Mouse (Mus musculus): ENCODE results near the gene Vmn1r93. TPM values are rescaled to one million over a fixed set of nuclear protein-coding genes. Genes with fewer than 3 reads are reported as not detected.

Gene Vmn1r93
- polyA plus RNA-seq (2012; rRNA removed), result not detected in 2 replicates

DNA sequence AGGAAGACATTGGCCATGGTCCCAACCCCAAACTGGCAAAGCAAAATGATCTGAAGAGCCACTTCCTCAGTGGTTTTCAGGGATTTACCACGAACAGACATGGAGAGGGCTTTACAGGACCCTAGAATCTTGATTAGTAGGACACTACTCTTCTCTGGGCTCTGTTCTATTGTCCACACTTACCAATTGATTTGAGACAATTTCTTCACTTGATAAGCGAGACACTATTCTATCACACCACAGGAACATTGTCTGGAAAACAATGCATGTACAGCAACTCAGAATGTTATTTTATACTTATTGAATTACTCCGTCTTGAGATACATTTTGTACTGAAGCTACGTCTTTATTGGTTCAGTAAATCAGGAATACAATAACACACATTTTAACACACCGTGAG lies at the start of gene Vmn1r93:
Gene Vmn1r93, minus strand, starts transcription at position 101 of the 400 bp plus-strand sequence.

GRCm38 (mm10) chr7:20168277-20168676 lies 29.4 kb upstream of the Vmn1r93 start, which contains the start of gene Vmn1r94:
Gene Vmn1r94, minus strand, starts transcription at chr7:20168377.

GRCm38 (mm10) chr7:20122479-20122878 lies 16.4 kb downstream of the Vmn1r93 start, which contains the start of gene Gm16442:
Gene Gm16442, minus strand, starts transcription at chr7:20122579.

DNA sequence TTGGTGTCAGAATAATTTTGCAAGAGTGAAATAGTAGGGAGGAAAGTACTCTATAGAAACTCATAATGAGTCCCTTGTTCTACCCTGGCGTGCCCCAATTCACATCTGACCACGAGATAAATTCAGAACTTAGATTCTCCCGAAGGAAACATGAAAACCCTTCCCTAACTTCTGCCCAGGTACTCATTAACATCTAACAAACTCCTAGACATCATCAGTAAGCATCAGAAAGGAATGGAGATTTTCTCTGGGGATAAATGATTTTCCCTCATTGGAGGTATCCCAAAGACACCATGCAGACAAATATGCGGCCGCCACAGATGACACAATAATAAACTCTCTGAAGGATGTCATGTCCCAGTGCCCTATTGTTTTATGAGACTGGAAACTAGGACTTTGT lies 39.5 kb downstream of the Vmn1r93 start, which contains the start of gene Vmn1r91:
Gene Vmn1r91, plus strand, starts transcription at position 301 of the 400 bp plus-strand sequence.

Other genes starting within 250 kb of the Vmn1r93 start
- gene Pvr, start 217.9 kb downstream of the Vmn1r93 start, polyA plus RNA-seq (2012; rRNA removed), result 8.5 and 11.6 TPM in 2 replicates
- not detected in 2 replicates for gene Igsf23, start 188.3 kb downstream of the Vmn1r93 start, polyA plus RNA-seq (2012; rRNA removed)
- gene Ceacam20, start 173.7 kb downstream of the Vmn1r93 start, polyA plus RNA-seq (2012; rRNA removed), result not detected in 2 replicates
- not detected in 2 replicates for gene Nlrp9b, start 147.6 kb downstream of the Vmn1r93 start, polyA plus RNA-seq (2012; rRNA removed)
- not detected in 2 replicates for gene Vmn1r91, start 39.4 kb downstream of the Vmn1r93 start, polyA plus RNA-seq (2012; rRNA removed)
- not detected in 2 replicates for gene Gm16442, start 16.5 kb downstream of the Vmn1r93 start, polyA plus RNA-seq (2012; rRNA removed)
- gene Vmn1r94, start 29.3 kb upstream of the Vmn1r93 start, polyA plus RNA-seq (2012; rRNA removed), result not detected in 2 replicates
- gene Vmn1r95, start 54.6 kb upstream of the Vmn1r93 start, polyA plus RNA-seq (2012; rRNA removed), result not detected in 2 replicates
- not detected in 2 replicates for gene Gm6164, start 66.5 kb upstream of the Vmn1r93 start, polyA plus RNA-seq (2012; rRNA removed)
- gene Gm4498, start 94.7 kb upstream of the Vmn1r93 start, polyA plus RNA-seq (2012; rRNA removed), result not detected in 2 replicates
- not detected in 2 replicates for gene Gm5890, start 123.7 kb upstream of the Vmn1r93 start, polyA plus RNA-seq (2012; rRNA removed)
- gene Gm4133, start 195.0 kb upstream of the Vmn1r93 start, polyA plus RNA-seq (2012; rRNA removed), result not detected in 2 replicates
- gene Gm5728, start 236.3 kb upstream of the Vmn1r93 start, polyA plus RNA-seq (2012; rRNA removed), result not detected in 2 replicates